In the genomic region with DNA sequence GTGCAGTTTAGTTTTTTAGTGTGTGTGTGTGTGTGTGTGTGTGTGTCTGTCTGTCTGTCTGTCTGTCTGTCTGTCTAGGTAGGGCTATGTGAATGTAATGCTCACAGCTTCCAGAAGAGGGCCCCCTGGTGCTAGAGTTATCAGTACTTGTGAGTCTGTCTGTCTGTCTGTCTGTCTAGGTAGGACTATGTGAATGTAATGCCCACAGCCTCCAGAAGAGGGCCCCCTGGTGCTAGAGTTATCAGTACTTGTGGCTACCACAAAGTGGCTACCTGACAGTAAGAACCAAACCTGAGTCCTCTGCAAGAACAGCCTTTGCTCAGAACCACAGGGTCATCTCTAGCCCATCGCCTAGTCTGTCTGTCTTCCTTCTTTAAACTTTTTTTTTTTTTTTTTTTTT, we compare ENCODE assay signal across 9 mouse cellular contexts. TPM values are rescaled to one million over a fixed set of nuclear protein-coding genes. Genes with fewer than 3 reads are reported as not detected.
DNase-seq lines count a peak whose midpoint lies in the region; ATAC-seq and TF ChIP-seq lines count a peak whose summit lies in the region.
"Had no signal": no experiment of that assay in that cellular context is flagged by ENCODE, and none has a peak within 500 bp of the region (broad histone marks: within the 10 kb centered on the region; RNA-seq: fewer than 3 reads in every experiment).

No protein-coding gene starts in this region.

- H3K4me1 ChIP-seq in MEL (ENCODE audit: control insufficient read depth in 1 of 2, insufficient read depth in 2 of 2, low read length in 2 of 2) = no peaks in the 10 kb centered on the region

- peak; percentile 59 for TF ChIP-seq RAD21 in MEL (IDR thresholded peaks at IDR 0.05; ENCODE audit: low read depth, low read length)

- H3K27me3 ChIP-seq in MEL (ENCODE audit: control insufficient read depth in 1 of 2, insufficient read depth in 2 of 2, low read length in 2 of 2) = no peaks in the 10 kb centered on the region
- no peaks in the 10 kb centered on the region for H3K27me3 ChIP-seq in splenic B cell, adult 2 months (ENCODE audit: control insufficient read depth, insufficient read depth, low read length, poor library complexity, severe bottlenecking)

- peak; percentile 50 to 81 (median 71) for TF ChIP-seq CTCF in MEL (IDR thresholded peaks at IDR 0.05 in 2 of 3, conservative IDR thresholded peaks at IDR 0.05 in 1 of 3; ENCODE audit: control insufficient read depth in 1 of 3, insufficient read depth in 1 of 3, low read depth in 2 of 3, low read length in 3 of 3, poor library complexity in 1 of 3, severe bottlenecking in 1 of 3)

- H3K9ac ChIP-seq in MEL (ENCODE audit: control insufficient read depth, low read depth, low read length, poor library complexity, severe bottlenecking) = no peak overlapping the region

- H3K4me3 ChIP-seq in MEL (ENCODE audit: control insufficient read depth in 1 of 2, insufficient read depth in 1 of 2, low read depth in 2 of 2, low read length in 2 of 2) = no peak overlapping the region
- H3K4me3 ChIP-seq: myocyte had no signal

- DNase-seq in frontal cortex, adult 2 months (ENCODE audit: extremely low spot score in 1 of 2, low spot score in 1 of 2) = peak; percentile 36 to 63
- DNase-seq in MEL (ENCODE audit: low read depth, low spot score) = peak; percentile 89
- DNase-seq in cerebellum, adult 9-10 months = peak; percentile 43
- DNase-seq in gastrocnemius, postnatal 14 days = peak; percentile 70
- peak; percentile 55 for DNase-seq in layer of hippocampus, adult 9-11 months
- DNase-seq in lung, postnatal 36 days = peak; percentile 90
- DNase-seq in splenic B cell, adult 2 months (ENCODE audit: low read depth, low spot score) = peak; percentile 82

- no peaks in the 10 kb centered on the region for H3K9me3 ChIP-seq in MEL (replicated peaks; ENCODE audit: insufficient read depth, low read length)

- no peaks in the 10 kb centered on the region for H3K36me3 ChIP-seq in MEL (ENCODE audit: control insufficient read depth in 1 of 2, insufficient read depth in 2 of 2, low read length in 2 of 2)
- H3K36me3 ChIP-seq in splenic B cell, adult 2 months (ENCODE audit: control insufficient read depth, insufficient read depth, low read length, poor library complexity, severe bottlenecking) = no peaks in the 10 kb centered on the region

- no peak overlapping the region for H3K27ac ChIP-seq in MEL (ENCODE audit: control insufficient read depth, low read depth, low read length)

- no peaks in the 10 kb centered on the region for H3K79me2 ChIP-seq in MEL (ENCODE audit: control insufficient read depth, insufficient read depth, low read length, poor library complexity)

- intact Hi-C loops in gastrocnemius, postnatal 14 days (cut with DNase I; ENCODE audit: low total_unique reads) = no loop called here

- no peak for ATAC-seq in frontal cortex, adult (ENCODE audit: low TSS enrichment)

- TF ChIP-seq EP300 in MEL (IDR thresholded peaks at IDR 0.05; ENCODE audit: low read depth in 1 of 2, low read length in 2 of 2) = no peak

- TF ChIP-seq POLR2A in MEL (IDR thresholded peaks at IDR 0.05; ENCODE audit: control insufficient read depth in 1 of 2, insufficient read depth in 1 of 2, low read depth in 1 of 2, low read length in 2 of 2, poor library complexity in 1 of 2) = no peak

TF ChIP-seq in MEL, 35 proteins besides CTCF, POLR2A, EP300 and RAD21:
- TF ChIP-seq SIN3A (IDR thresholded peaks at IDR 0.05; ENCODE audit: low read length) (0 out of 2 replicates have a peak, but pooled peaks have one; percentile 18), GATA1 (IDR thresholded peaks at IDR 0.05; ENCODE audit: low read depth, low read length) (peak; percentile 56), SMC3 (IDR thresholded peaks at IDR 0.05; ENCODE audit: low read depth, low read length) (peak; percentile 63), ZC3H11A (IDR thresholded peaks at IDR 0.05; ENCODE audit: low read depth, low read length) (peak; percentile 36), ZNF384 (IDR thresholded peaks at IDR 0.05; ENCODE audit: low read depth, low read length) (peak; percentile 50; the same call in 1 of the 2 replicates), MEF2A (IDR thresholded peaks at IDR 0.05; ENCODE audit: extremely low read depth, insufficient replicate concordance, low read depth, low read length, poor library complexity, severe bottlenecking) (no peak), CHD1 (IDR thresholded peaks at IDR 0.05; ENCODE audit: low read depth, low read length) (no peak), TBP (IDR thresholded peaks at IDR 0.05; ENCODE audit: low read depth, low read length) (0 out of 2 replicates have a peak, but pooled peaks have one; percentile 35), HCFC1 (IDR thresholded peaks at IDR 0.05; ENCODE audit: low read depth, low read length) (no peak)
TF ChIP-seq in MEL: peak in this region for 6.

RNA-seq across cellular contexts. Expression of gene Usp49, which starts 16.2 kb away (rescaled TPM):
- polyA plus RNA-seq in frontal cortex, adult 2 months (2012; rRNA removed) = 12.4 and 13.1 TPM in 2 replicates
- 5.2 and 5.5 TPM in 2 replicates for total RNA-seq in MEL (2012; rRNA removed)
- 10 to 100 TPM in 1 of 2 experiments, not detected in 1; 16.1 TPM for polyA plus RNA-seq in MEL (2012; ENCODE audit: insufficient read depth in 1 of 2, insufficient read length in 2 of 2, low read depth in 1 of 2, low replicate concordance in 2 of 2, missing spikeins in 1 of 2)
- total RNA-seq in gastrocnemius, postnatal 14 days (2021) = 1 to 10 TPM; 3.2 to 4.3 TPM

RNA-seq across cellular contexts. Expression of gene Gm20517, which starts 35.3 kb away (rescaled TPM):
- polyA plus RNA-seq in frontal cortex, adult 2 months (2012; rRNA removed) = 3.5 and 3.7 TPM in 2 replicates
- 1.1 and 2.9 TPM in 2 replicates for total RNA-seq in MEL (2012; rRNA removed)
- 1 to 10 TPM in 1 of 2 experiments, not detected in 1; 1.9 TPM for polyA plus RNA-seq in MEL (2012; ENCODE audit: insufficient read depth in 1 of 2, insufficient read length in 2 of 2, low read depth in 1 of 2, low replicate concordance in 2 of 2, missing spikeins in 1 of 2)
- 1 to 10 TPM; 1.2 to 1.9 TPM for total RNA-seq in gastrocnemius, postnatal 14 days (2021)

RNA-seq across cellular contexts. Expression of gene Med20, which starts 35.3 kb away (rescaled TPM):
- 33.2 and 34.6 TPM in 2 replicates for polyA plus RNA-seq in frontal cortex, adult 2 months (2012; rRNA removed)
- total RNA-seq in MEL (2012; rRNA removed) = 45.9 and 62.6 TPM in 2 replicates
- 10 to 100 TPM in 1 of 2 experiments, not detected in 1; 45.7 TPM for polyA plus RNA-seq in MEL (2012; ENCODE audit: insufficient read depth in 1 of 2, insufficient read length in 2 of 2, low read depth in 1 of 2, low replicate concordance in 2 of 2, missing spikeins in 1 of 2)
- 10 to 100 TPM; 10.3 to 12.6 TPM for total RNA-seq in gastrocnemius, postnatal 14 days (2021)

RNA-seq across cellular contexts. Expression of gene Bysl, which starts 35.4 kb away (rescaled TPM):
- 18.0 TPM in 2 replicates for polyA plus RNA-seq in frontal cortex, adult 2 months (2012; rRNA removed)
- total RNA-seq in MEL (2012; rRNA removed) = 60.2 and 69.3 TPM in 2 replicates
- 10 to 100 TPM in 1 of 2 experiments, not detected in 1; 85.4 TPM for polyA plus RNA-seq in MEL (2012; ENCODE audit: insufficient read depth in 1 of 2, insufficient read length in 2 of 2, low read depth in 1 of 2, low replicate concordance in 2 of 2, missing spikeins in 1 of 2)
- 10 to 100 TPM; 12.3 to 14.8 TPM for total RNA-seq in gastrocnemius, postnatal 14 days (2021)

RNA-seq across cellular contexts. Expression of gene Tomm6, which starts 41.5 kb away (rescaled TPM):
- 143 and 168 TPM in 2 replicates for polyA plus RNA-seq in frontal cortex, adult 2 months (2012; rRNA removed)
- total RNA-seq in MEL (2012; rRNA removed) = 66.5 and 67.6 TPM in 2 replicates
- 100 to 1,000 TPM in 1 of 2 experiments, not detected in 1; 577 TPM for polyA plus RNA-seq in MEL (2012; ENCODE audit: insufficient read depth in 1 of 2, insufficient read length in 2 of 2, low read depth in 1 of 2, low replicate concordance in 2 of 2, missing spikeins in 1 of 2)
- total RNA-seq in gastrocnemius, postnatal 14 days (2021) = 100 to 1,000 TPM; 147 to 153 TPM
